Mouse (Mus musculus): ENCODE data around the gene Sec16a. TPM values are rescaled to one million over a fixed set of nuclear protein-coding genes. Genes with fewer than 3 reads are reported as not detected.

Sec16a gene
- polyA plus RNA-seq, 1 experiment from 2014 or later: 40.5 TPM

Small RNAs within 50 kb of the gene (microRNA-seq; reads per million reads assigned to microRNA genes)
- gene Mir6996: 1.3 reads per million

Other genes with a start within 250 kb of the Sec16a start
- 19.6 and 25.3 TPM in 2 replicates for gene Lhx3, start 236.9 kb downstream of the Sec16a start, polyA plus RNA-seq (2014; fragmentation: Nextera tagmentation; extraction: Ambion mirVana)
- 17.3 and 18.9 TPM in 2 replicates for gene Qsox2, start 207.7 kb downstream of the Sec16a start, polyA plus RNA-seq (2014; fragmentation: Nextera tagmentation; extraction: Ambion mirVana)
- gene Ccdc187, start 150.7 kb downstream of the Sec16a start, polyA plus RNA-seq (2014; fragmentation: Nextera tagmentation; extraction: Ambion mirVana): not detected in 2 replicates
- gene Gpsm1, start 129.7 kb downstream of the Sec16a start, polyA plus RNA-seq (2014; fragmentation: Nextera tagmentation; extraction: Ambion mirVana): 58.8 and 65.0 TPM in 2 replicates
- 33.8 and 35.6 TPM in 2 replicates for gene Dnlz, start 93.1 kb downstream of the Sec16a start, polyA plus RNA-seq (2014; fragmentation: Nextera tagmentation; extraction: Ambion mirVana)
- gene Card9, start 84.3 kb downstream of the Sec16a start, polyA plus RNA-seq (2014; fragmentation: Nextera tagmentation; extraction: Ambion mirVana): 0.41 and 1.4 TPM in 2 replicates
- 26.5 and 26.9 TPM in 2 replicates for gene Snapc4, start 64.6 kb downstream of the Sec16a start, polyA plus RNA-seq (2014; fragmentation: Nextera tagmentation; extraction: Ambion mirVana)
- gene Entr1, start 55.9 kb downstream of the Sec16a start, polyA plus RNA-seq (2014; fragmentation: Nextera tagmentation; extraction: Ambion mirVana): 126 and 145 TPM in 2 replicates
- gene Pmpca, start 55.9 kb downstream of the Sec16a start, polyA plus RNA-seq (2014; fragmentation: Nextera tagmentation; extraction: Ambion mirVana): 113 and 117 TPM in 2 replicates
- 25.4 and 26.2 TPM in 2 replicates for gene Inpp5e, start 36.0 kb downstream of the Sec16a start, polyA plus RNA-seq (2014; fragmentation: Nextera tagmentation; extraction: Ambion mirVana)
- gene Notch1, start 71.4 kb upstream of the Sec16a start, polyA plus RNA-seq (2014; fragmentation: Nextera tagmentation; extraction: Ambion mirVana): 56.9 and 60.4 TPM in 2 replicates
- 68.5 and 75.7 TPM in 2 replicates for gene Egfl7, start 134.8 kb upstream of the Sec16a start, polyA plus RNA-seq (2014; fragmentation: Nextera tagmentation; extraction: Ambion mirVana)
- gene Gm20532, start 141.4 kb upstream of the Sec16a start, polyA plus RNA-seq (2014; fragmentation: Nextera tagmentation; extraction: Ambion mirVana): not detected in 2 replicates
- 6.8 and 7.5 TPM in 2 replicates for gene Agpat2, start 159.2 kb upstream of the Sec16a start, polyA plus RNA-seq (2014; fragmentation: Nextera tagmentation; extraction: Ambion mirVana)
- gene Fam69b, start 183.2 kb upstream of the Sec16a start, polyA plus RNA-seq (2014; fragmentation: Nextera tagmentation; extraction: Ambion mirVana): 43.7 and 50.3 TPM in 2 replicates
- gene Lcn4, start 226.1 kb upstream of the Sec16a start, polyA plus RNA-seq (2014; fragmentation: Nextera tagmentation; extraction: Ambion mirVana): not detected in 2 replicates